Mouse (Mus musculus) splenic B cell, adult 2 months (primary cell): ENCODE data around the gene Psme1.

Experiments
- DNase-seq: peaks from one replicate; pipeline ENCODE4 v3.0.0-alpha.2; 2011; ENCODE audit warnings: low read depth, low spot score
- H3K27me3 ChIP-seq: 2 replicates; pipeline ENCODE4 v1.6.1; 2012; ENCODE audit warnings: mild to moderate bottlenecking, low read length, moderate library complexity, mixed read lengths; ENCODE audit not compliant: control insufficient read depth, poor library complexity, insufficient read depth, severe bottlenecking
- H3K36me3 ChIP-seq: 2 replicates; pipeline ENCODE4 v1.6.1; 2012; ENCODE audit warnings: mild to moderate bottlenecking, low read length, moderate library complexity, mixed read lengths; ENCODE audit not compliant: control insufficient read depth, poor library complexity, insufficient read depth, severe bottlenecking

The Psme1 gene

GRCm38 (mm10) chr14:55559799-55560201, 18.1 kb upstream of the Psme1 start, which contains the start of gene Dcaf11:
Gene Dcaf11, plus strand, starts transcription at chr14:55560006.
- DNase-seq, result peak; percentile 93
- H3K27me3 ChIP-seq, result no peaks in the 10 kb centered on the region; the same call in 1 of the 2 replicates
- peaks cover 10% of the 10 kb centered on the region; the same call in 1 of the 2 replicates for H3K36me3 ChIP-seq

GRCm38 (mm10) chr14:55560202-55561073, 17.5 kb upstream of the Psme1 start, which contains the start of gene A730061H03Rik:
Gene A730061H03Rik, minus strand, starts transcription at chr14:55560406.
- peaks cover 13% of the 10 kb centered on the region for H3K36me3 ChIP-seq
- DNase-seq, result peak; percentile 99
- no peaks in the 10 kb centered on the region; the same call in 1 of the 2 replicates for H3K27me3 ChIP-seq

GRCm38 (mm10) chr14:55561860-55562259, 16.1 kb upstream of the Psme1 start:
- no peaks in the 10 kb centered on the region; the same call in 1 of the 2 replicates for H3K27me3 ChIP-seq
- no peak for DNase-seq
- H3K36me3 ChIP-seq, result peaks cover 13% of the 10 kb centered on the region

- DNase-seq, result no peak
- Histone ChIP-seq H3K27me3 (no peaks in the 10 kb centered on the region; the same call in 1 of the 2 replicates), H3K36me3 (peaks cover 13% of the 10 kb centered on the region)
These were observed 14.7 kb upstream of the Psme1 start for GRCm38 (mm10) chr14:55563249-55563648.

GRCm38 (mm10) chr14:55565748-55566147, 12.2 kb upstream of the Psme1 start:
- Histone ChIP-seq H3K36me3 (peaks cover 21% of the 10 kb centered on the region), H3K27me3 (no peaks in the 10 kb centered on the region)
- DNase-seq, result no peak

GRCm38 (mm10) chr14:55567496-55567895, 10.4 kb upstream of the Psme1 start:
- DNase-seq, result no peak
- Histone ChIP-seq H3K36me3 (peaks cover 22% of the 10 kb centered on the region), H3K27me3 (no peaks in the 10 kb centered on the region)

- H3K27me3 ChIP-seq, result no peaks in the 10 kb centered on the region
- no peak for DNase-seq
- peaks cover 8% of the 10 kb centered on the region; the same call in 1 of the 2 replicates for H3K36me3 ChIP-seq
These were observed 7.3 kb upstream of the Psme1 start for GRCm38 (mm10) chr14:55570588-55570987.

- H3K36me3 ChIP-seq, result peaks cover 8% of the 10 kb centered on the region; the same call in 1 of the 2 replicates
- no peaks in the 10 kb centered on the region for H3K27me3 ChIP-seq
- DNase-seq, result no peak
These were observed 6.2 kb upstream of the Psme1 start for GRCm38 (mm10) chr14:55571760-55572159.

- H3K36me3 ChIP-seq, result peaks cover 8% of the 10 kb centered on the region; the same call in 1 of the 2 replicates
- DNase-seq, result no peak
- H3K27me3 ChIP-seq, result no peaks in the 10 kb centered on the region
These were observed 2.6 kb upstream of the Psme1 start, which contains the start of gene Fitm1 for GRCm38 (mm10) chr14:55575302-55575701. Gene Fitm1, plus strand, starts transcription at chr14:55575617.

- no peaks in the 10 kb centered on the region for H3K27me3 ChIP-seq
- DNase-seq, result no peak
- peaks cover 4% of the 10 kb centered on the region for H3K36me3 ChIP-seq
These were observed 2.2 kb upstream of the Psme1 start for GRCm38 (mm10) chr14:55575711-55576110.

GRCm38 (mm10) chr14:55576376-55576775, 1.5 kb upstream of the Psme1 start:
- Histone ChIP-seq H3K36me3 (peaks cover 3% of the 10 kb centered on the region), H3K27me3 (no peaks in the 10 kb centered on the region)
- DNase-seq, result peak; percentile 25

GRCm38 (mm10) chr14:55578668-55579269, 846 bp downstream of the Psme1 start:
- H3K36me3 ChIP-seq, result peaks cover 3% of the 10 kb centered on the region
- DNase-seq, result peak; percentile 73
- no peaks in the 10 kb centered on the region for H3K27me3 ChIP-seq

GRCm38 (mm10) chr14:55579511-55580496, 1.9 kb downstream of the Psme1 start:
- peaks cover 3% of the 10 kb centered on the region for H3K36me3 ChIP-seq
- DNase-seq, result no peak
- H3K27me3 ChIP-seq, result no peaks in the 10 kb centered on the region

- peaks cover 3% of the 10 kb centered on the region for H3K36me3 ChIP-seq
- H3K27me3 ChIP-seq, result no peaks in the 10 kb centered on the region
- DNase-seq, result no peak
These were observed 2.8 kb downstream of the Psme1 start for GRCm38 (mm10) chr14:55580731-55581130.
